Mouse (Mus musculus): ENCODE measurements around the gene Rab30.
"Not testable (repeated sequence)": the region's sequence is repeated elsewhere in the genome, so short reads cannot be mapped to it uniquely, and the experiment has no call there.

Gene Rab30

DNA sequence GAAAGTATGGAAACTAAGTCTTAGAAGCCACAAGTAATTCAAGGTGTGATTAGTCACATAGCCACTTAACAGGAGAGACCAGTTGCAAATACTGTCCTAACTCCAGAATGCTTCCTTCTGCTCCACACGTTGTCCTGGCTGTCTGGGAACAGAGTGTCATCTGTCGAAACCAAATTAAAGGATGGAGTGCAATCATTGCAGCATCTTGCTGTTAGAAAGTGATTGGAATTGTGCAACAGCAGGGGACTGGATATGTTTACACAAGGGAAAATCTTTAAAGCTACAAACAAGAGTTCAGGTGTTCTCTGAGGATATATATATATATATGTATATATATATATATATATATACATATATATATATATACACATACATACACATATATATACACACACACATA is 9.0 kb downstream of the Rab30 start:
- in situ Hi-C loops (cut with MseI, MboI) = no loop called here

DNA sequence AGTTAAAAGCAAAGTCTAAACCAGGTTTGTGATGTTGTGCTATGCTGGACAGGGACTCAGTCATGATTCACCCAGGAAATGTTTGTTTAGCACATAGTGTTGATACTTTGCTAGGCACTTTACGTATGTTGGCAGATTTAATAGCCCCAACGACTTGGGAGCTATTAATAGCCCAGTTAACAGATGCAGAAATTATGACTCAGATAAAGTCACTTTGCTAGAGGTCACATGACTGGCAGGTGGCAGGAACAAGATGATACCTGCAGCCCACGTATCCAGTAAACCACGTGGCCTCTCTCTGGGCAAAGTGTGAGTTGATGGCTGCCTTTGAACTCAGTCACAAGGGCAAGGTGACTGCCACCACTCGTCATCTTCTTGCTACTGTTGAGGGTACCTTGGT is 16.7 kb downstream of the Rab30 start:
- in situ Hi-C loops (cut with MseI, MboI) = no loop called here

DNA sequence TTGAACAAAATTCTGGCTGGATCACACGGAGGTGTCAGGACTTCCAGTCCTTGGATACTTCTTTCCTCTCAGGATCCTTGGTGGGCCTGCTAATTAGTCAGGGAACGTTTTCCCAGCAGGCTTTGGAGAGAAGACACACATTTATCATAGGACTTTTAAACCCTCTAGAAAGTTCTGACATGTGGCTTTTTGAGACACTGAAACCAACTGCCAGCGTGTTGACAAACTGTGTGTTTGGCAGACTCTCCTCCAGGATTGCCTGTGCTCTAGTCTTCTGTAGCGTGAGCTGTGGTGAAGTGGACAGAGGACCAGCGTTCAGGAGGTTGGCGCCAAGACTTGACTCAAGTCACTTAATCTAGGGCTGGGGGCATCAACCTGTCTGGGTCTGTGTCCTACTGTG is 19.2 kb downstream of the Rab30 start:
- in situ Hi-C loops (cut with MseI, MboI) = no loop called here

DNA sequence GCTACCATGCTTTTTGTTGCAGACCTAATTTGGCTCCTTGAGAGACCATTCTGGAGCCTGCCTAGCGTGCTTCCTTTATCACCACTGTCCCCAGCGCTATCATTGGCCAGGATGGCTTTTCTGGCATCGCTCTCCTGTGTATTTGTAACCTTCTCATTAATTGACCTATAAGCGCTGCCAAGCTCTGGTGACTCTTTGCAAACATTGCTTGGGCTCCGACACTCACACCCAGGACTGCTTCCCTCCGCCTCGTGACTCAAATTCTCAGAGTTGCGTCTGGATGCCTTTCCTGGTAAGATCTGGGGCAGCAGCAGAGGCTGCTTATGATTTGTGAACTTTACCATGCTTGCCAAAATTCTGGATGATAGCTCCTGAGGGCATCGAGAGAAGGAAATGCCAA is 19.8 kb downstream of the Rab30 start:
- in situ Hi-C loops (cut with MseI, MboI) = no loop called here

DNA sequence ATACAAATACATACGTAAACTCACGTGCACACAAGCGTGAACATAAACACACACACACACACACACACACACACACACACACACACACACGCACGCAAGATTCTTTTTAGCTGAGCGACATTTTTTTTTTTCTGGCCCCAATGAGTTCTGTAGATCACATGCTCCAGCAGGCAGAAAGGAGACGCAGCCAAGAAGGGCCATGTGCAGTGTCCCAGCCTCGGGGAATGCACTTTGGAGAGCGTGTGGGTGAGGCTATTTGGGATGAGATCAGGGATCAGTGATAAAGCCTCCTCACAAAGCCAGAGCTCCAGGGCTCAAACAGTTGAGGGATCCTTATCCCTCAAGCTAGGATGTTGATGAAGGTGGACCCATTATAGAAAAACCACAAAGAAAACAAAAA is 24.0 kb downstream of the Rab30 start:
- in situ Hi-C loops (cut with MseI, MboI) = no loop called here

DNA sequence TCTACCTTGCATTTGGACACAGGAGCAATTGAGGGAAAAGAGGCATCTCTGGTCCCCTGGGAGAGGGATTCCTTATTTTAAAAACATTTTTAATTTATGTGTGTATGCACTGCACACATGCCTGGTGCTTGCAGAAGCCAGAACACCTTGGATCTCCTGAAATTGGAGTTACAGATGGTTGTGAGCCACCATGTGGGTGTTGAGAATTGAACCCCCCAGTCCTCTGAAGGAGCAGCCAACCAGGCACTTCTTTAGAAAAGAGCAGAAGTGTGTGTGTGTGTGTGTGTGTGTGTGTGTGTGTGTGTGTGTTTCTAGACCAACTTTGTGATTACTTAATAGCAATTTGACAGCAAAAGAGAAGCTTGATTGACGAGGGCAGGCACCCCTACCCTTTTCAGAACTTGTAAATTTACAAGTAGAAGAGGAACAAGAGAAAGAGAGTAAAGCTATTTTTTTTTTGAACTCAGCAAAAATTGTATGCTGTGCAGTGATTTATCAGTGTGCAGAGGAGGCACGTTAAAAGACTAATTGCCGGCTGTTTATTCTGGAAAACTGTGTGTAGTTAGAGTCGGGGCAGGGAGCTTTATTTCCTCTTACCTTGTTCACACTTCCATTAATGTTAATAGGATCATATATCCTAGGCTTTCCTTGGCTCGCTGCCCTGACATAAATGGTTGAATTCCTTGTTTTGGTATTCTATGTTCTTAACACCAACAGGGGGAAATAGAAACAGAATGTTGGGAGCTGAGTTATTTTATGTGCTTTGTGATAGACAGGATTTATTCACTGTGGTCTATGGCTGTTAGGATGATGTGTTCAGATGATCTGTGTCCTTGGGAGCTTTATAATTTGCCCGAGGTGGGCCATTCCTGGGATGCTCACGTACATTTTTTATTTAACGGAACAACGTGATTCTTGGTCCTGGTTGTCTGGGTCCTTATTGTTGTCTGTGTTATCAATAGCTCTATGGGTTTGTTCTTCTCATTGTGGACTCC is 25.0 kb downstream of the Rab30 start:
- in situ Hi-C loops (cut with MseI, MboI) = no loop called here

DNA sequence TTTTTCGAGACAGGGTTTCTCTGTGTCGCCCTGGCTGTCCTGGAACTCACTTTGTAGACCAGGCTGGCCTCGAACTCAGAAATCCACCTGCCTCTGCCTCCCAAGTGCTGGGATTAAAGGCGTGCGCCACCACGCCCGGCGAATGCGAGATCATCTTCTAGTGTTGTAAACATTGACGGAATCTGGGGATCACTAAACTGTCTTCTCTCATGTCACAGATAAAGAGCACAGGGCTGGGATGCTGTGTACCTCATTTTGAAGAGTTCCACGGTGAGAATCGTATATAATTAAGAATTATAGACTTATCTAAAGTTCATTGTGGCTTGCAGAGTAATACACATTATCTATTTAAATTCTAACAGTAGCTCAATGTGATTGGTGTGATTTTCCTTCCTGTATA is 26.7 kb downstream of the Rab30 start:
- in situ Hi-C loops (cut with MseI, MboI) = not testable (repeated sequence)

DNA sequence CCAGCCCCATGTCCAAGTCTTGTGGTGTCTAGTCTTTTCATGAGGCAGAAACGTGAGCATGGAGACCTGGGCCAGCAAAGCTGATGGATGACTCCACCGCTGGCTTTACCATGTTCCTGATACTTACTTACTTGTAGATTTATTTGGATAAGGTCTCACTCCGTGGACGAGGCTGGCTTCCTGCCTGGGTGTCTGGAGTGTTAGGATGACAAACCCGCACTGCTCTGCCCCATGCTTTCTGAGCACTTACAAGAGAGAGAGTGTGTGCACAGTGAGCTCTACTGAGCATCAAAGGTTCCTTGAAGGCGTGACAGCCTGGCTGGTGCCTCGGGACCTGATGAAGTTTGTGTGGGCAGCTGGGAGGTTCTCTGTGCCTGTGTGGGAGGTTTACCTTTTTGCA is 27.5 kb downstream of the Rab30 start:
- in situ Hi-C loops (cut with MseI, MboI) = no loop called here

DNA sequence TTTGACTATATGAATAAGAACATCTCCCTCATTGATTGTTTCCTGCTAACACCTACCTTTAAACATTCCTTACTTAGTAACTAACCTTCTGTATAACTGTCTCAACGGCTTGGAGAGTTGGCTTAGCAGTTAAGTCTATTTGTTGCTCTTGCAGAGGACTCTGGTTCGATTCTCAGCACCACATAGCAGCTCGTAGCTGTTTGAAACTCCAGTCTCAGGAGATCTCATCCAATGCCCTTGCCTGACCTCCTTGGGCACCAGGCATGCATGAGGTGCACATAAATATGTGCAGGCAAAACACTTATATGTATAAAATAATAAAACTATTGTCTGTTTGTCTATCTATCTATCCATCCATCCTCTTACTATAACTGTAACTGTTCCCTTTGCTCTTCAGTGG is 31.6 kb downstream of the Rab30 start:
- in situ Hi-C loops (cut with MseI, MboI) = no loop called here

DNA sequence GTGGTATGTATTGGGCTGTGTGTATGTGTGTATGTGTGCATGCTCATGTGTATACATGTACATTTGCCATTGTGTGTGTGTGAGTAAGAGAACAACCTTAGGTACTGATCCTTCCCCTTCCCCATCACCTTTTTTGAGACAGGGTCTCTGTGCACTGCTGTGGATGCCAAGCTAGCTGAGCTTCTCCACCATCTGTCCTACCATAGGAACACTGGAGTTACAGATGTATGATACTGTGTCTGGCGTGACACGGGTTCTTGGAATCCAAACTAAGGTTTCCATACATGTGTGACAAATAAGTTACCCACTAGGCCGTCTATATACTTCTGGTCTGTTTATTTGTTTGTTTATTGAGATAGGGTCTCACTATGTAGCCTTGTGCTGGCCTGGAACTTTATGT is 32.2 kb downstream of the Rab30 start:
- in situ Hi-C loops (cut with MseI, MboI) = no loop called here

DNA sequence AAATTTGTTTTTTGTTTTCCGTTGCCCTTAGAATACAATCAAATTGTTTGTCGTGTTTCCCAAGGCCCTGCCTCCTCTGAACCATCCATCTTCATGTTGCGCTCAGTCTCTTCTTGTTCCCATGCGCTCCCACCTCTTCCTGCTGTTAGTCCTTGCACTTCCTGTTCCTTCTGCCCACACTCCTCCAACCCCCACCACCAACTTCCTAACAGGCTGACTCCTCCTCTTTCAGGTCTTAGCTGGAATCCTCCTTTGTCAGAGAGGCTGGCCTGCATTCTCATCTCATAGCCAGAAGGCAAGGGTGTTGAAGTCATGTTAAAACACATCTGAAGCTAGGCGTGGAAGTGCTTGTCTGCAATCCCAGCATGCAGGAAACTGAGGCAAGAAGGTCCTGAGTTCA is 33.3 kb downstream of the Rab30 start:
- in situ Hi-C loops (cut with MseI, MboI) = no loop called here

DNA sequence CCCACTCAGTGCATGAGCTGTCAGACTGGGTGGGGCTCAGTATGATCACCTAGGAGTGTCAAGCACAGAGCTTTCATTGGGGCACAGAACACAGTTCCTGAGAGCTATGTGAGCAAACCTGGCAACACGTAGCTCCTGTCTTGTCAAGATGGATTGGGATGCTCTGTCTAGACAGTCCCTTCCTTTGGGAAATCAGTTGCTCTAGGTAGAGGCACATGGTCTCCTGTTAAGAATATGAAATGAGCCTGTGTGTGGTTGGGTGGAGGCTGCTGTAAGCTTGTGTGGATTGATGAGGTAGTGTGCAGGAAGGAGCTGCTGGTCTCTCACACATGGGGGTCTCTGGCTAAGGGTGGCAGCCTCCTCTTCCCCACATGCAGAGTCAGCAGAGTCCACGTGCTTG is 34.3 kb downstream of the Rab30 start:
- in situ Hi-C loops (cut with MseI, MboI) = no loop called here

DNA sequence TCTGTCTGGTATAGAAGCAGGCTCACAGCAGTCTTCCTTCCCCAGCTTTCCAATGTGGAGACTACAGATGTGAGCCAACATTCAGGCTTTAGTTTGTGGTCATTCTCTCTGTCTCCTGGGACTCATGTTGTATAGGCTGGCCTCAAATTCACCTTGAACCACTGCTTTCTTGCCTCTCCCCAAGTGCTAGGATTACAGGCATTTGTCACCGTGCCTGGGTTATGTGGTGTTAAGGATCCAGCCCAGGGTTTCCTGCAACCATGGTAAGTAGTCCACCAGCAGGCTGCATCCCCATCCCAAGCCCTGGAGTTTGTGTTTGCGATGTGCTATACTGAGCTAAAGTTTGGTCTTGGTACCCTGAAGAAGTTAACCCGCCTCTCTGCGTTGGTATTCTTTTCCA is 35.2 kb downstream of the Rab30 start:
- in situ Hi-C loops (cut with MseI, MboI) = no loop called here

DNA sequence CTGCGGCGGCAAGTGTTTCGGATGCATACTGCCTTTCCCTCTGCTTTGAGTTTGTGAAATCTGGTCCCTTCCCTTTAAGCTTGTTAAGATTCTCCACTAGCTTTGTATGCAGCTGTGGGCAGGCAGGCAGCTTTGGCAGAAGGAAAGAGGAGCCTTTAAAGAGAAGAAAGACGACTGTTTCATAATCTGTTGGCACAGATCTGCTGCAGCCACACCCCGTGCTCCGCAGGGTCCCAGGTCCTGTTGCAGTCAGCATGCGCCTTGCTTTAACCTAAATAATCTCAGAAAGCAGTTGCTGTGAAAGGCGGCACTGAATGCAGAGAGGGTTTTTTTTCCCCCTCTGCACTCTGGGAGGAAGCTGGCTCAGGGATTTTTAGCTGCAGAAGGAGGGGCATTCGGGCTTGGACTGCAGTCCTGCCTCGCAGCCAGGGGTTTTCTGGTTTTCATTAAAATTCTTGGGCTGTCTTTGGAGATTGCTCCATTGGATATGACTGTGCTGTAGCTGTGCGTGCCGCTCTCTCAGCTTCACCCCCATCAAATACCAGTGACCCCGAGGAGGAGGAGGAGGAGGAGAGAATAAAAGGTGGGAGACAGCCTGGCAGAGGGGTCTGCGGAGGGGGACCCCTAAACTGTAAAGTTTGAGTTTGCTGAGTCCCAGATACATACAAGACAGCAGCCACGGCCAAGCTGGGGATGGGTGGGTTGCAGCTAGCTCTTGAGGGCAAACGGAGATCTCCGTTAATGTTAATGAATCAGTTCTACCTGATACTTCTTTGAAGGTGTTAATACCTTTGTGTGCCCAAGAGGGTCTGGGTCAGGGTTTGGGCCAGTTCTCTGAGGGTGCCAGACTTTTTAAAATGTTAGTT is 35.9 kb downstream of the Rab30 start:
- in situ Hi-C loops (cut with MseI, MboI) = no loop called here

DNA sequence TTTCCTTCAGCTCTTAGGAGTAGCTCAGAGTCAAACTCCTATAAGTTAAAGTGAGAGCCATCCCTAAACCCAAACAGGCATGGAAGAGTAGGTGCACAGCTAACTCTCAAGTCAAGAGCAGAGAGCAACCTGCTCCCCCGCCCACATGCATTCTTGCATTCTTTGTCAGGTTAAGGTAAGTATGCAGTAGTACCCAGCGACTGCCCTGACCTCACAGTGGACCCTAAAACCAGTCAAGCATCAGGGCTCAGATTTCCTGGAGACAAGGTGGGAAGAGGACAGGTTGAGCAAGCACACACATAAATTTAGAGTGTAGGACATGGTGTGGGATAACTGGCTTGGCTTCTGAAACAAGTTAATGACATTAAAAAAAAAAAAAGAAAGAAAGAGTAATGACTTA is 37.7 kb downstream of the Rab30 start:
- in situ Hi-C loops (cut with MseI, MboI) = no loop called here

DNA sequence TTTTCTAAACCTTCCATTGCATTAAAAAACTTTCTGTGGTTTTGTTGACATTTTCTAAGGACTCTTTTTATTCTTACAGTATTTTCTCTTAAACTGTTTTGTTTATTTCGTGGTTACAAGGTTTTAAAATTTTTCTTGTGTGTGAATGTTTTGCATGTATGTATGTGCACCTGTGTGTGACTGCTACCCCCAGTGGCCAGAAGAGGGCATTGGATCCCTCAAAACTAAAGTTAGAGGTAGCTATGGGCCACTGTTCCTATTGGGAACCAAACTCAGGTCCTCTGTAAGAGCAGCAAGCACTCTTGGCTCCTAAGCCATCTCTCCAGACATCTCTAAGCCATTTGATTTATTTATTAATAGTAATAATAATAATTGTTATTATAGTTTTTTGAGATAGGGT is 40.0 kb downstream of the Rab30 start:
- in situ Hi-C loops (cut with MseI, MboI) = no loop called here

DNA sequence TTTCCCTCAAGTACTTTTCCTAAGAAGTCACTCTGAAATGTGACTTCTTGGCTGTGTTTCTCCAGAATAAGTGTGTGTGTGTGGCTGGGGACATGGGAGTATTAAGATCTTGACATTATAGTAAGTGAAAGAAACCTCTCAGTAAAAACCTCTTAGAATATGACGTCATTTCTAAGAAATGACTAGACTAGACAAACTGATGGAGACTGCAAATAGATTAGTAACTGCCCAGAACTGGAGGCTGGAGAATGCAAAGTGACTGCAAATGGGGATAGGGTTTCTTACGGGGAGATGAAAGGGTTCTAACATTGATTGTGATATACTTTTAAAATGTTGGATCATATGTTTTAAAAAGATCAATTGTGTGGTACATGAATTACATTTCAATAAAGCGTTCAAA is 40.5 kb downstream of the Rab30 start:
- in situ Hi-C loops (cut with MseI, MboI) = no loop called here

DNA sequence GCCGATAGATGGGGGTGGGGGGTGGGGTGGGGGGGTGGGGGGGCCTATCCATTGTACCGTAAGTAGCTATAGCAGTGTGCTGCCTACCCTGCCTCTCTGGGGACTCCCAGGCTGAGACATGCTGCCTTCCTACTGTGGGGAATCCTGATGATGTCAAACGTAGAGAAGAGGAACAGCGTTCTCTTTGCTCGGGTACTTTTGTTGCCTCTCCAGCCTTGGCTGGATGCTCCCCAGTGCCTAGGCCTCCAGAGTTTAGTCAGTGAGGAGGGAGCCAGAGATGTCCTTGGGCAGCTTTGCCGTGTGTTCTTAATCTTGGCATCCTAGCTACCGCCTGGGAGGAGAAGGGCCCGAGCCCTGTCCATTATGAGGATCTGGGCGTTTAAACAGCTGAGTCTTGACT is 41.1 kb downstream of the Rab30 start:
- in situ Hi-C loops (cut with MseI, MboI) = no loop called here

DNA sequence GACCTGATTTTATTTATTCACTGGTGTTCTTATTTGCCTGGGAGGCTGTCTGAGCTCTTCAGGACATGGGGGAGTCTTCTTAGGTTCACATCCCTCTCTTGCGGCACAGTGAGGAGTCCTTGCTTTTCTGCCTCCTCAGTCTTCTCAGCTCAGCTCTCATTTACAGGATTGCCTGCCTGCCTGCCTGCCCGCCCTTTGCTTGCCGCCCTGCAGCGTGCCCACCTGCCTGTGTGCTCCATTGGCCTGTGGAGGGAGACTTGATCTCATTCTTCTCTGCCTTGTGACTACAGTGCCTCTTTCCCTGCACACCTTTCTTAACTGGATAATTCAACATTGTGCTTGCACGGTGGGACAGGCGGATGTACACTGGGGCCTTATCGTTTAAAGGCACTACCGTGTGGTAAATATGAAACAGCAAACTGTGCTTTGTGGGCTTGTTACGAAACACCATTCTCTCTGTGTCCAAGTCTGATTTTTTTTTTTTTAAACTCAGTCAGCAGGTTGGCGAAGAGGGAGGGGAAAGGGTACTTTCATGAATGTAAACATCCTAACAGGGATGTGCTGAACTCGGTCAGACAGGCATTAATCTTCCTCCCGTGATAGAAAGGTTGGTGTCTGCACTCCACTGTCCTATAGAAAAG is 41.9 kb downstream of the Rab30 start:
- in situ Hi-C loops (cut with MseI, MboI) = no loop called here

DNA sequence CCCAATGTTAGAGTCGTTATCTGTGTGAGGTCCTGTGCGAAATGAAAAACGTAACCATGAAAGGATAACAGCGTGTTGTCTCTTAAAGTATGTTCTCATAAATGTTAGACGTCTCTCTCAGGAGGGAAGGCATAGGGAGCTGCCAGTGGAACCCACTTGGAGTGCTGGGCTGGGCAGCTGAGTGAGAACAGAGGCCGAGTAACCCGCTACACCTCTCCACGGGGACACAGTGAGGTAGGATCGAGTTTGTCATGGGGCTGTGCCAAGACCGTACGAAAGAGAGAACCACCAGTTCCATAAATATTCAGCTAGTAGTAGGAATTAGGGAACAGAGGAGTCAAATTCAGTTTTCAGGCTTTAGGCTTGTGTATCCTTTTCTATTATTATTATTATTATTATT is 42.5 kb downstream of the Rab30 start:
- in situ Hi-C loops (cut with MseI, MboI) = no loop called here

DNA sequence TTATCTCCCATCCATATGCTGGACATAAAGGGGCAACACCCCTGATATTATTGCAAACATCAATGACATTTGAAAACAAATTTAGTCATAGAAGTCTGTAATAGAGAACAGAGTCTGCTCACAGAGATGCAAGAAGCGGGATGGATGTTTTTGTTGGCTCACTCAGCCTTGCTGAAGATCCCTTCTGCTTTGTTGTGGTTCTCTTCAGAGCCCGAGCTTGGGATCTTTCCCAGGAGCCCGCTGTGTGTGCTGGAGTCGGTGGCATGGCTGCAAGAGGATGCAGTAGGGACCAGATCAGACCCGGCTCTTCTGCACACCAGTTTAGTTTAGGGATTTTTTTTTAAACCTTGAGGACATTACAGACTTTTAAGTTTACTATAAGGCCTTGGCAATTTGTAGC is 54.3 kb downstream of the Rab30 start:
- in situ Hi-C loops (cut with MseI, MboI) = no loop called here

DNA sequence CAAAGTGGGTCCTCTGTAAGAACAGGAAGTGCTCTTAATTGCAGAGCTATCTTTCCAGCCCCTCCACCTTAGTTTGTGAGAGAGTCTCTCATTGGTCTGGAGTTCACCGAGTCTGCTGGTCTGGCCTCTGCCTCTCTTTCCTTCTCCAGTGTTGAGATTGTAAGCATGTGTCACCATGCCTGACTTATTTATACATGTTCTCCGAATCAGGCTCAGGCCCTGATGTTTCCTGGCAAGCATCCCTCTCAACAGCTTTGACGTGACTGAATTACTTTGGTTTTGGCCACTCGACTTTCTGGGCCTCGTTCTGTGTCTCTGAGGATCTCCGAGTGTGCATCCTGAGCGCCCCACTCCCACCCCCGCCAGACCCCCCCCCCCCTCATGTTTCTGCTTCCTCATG is 55.4 kb downstream of the Rab30 start:
- in situ Hi-C loops (cut with MseI, MboI) = no loop called here
